Mouse (Mus musculus) spleen, adult 2 months (tissue): ENCODE measurements around the gene Fam13a.

Experiments used
- CTCF ChIP-seq: fragments of 200-500 bp; IDR thresholded peaks from 2 replicates; pipeline ENCODE4 v1.5.1; 2011; ENCODE audit warnings: mild to moderate bottlenecking, inconsistent platforms; ENCODE audit not compliant: insufficient read depth, insufficient read length, insufficient replicate concordance; ENCODE audit errors: extremely low read depth
- POLR2A ChIP-seq: fragments of 200-500 bp; IDR thresholded peaks from 2 replicates; pipeline ENCODE4 v1.6.1; 2011; ENCODE audit warnings: low read depth, low read length, inconsistent platforms

DNA sequence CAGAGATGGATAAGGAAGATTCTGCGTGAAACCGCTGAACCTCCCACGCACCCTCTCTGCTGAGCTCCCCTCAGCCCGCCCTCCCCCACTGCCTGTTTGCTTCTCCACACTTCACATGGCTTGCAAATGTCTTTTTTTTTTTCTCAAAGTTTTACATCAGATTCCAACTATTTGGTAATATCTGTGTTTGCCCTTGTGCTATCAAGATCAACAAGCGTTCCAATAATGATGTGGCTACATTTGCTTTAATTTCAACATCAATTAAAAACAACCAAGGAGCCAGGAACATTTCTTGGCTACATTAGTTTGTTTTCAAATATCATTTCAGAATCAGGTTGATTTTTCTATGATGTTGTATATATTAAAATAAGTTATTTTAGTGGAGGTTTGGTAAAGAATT lies 8.4 kb upstream of the Fam13a start:
- TF ChIP-seq CTCF (no peak), POLR2A (no peak)
